Mouse (Mus musculus) midbrain, embryonic 14.5 days (tissue): ENCODE data around the gene Plcb4. TPM values are rescaled to one million over a fixed set of nuclear protein-coding genes. Genes with fewer than 3 reads are reported as not detected.
A peak's percentile ranks its signal among the peaks of the same experiment; 100 is the strongest.

ENCODE experiments used
- ATAC-seq: fragments of 200-750 bp; cut with Nextera tagmentation; 2 replicates; pipeline ENCODE4 v1.8.0; 2017; ENCODE audit warnings: moderate number of reproducible peaks, moderate library complexity; ENCODE audit not compliant: low FRiP score, low TSS enrichment
- DNase-seq: peaks from one replicate; pipeline ENCODE4 v3.0.0-alpha.2; 2015
- H3K27ac ChIP-seq: fragments of 300-500 bp; sonication (generic); replicated peaks from 2 replicates; pipeline ENCODE4 v1.5.1; 2014; ENCODE audit warnings: mild to moderate bottlenecking, low read depth, low read length, moderate library complexity
- H3K27me3 ChIP-seq: fragments of 300-500 bp; sonication (generic); 2 replicates; pipeline ENCODE4 v1.6.1; 2014; ENCODE audit warnings: low read length, control low read depth, mixed read lengths; ENCODE audit not compliant: control insufficient read depth, insufficient read depth
- H3K36me3 ChIP-seq: fragments of 300-500 bp; sonication (generic); 2 replicates; pipeline ENCODE4 v1.6.1; 2014; ENCODE audit warnings: low read length, control low read depth; ENCODE audit not compliant: control insufficient read depth, insufficient read depth
- H3K4me1 ChIP-seq: fragments of 300-500 bp; sonication (generic); 2 replicates; pipeline ENCODE4 v1.6.1; 2014; ENCODE audit warnings: mild to moderate bottlenecking, antibody characterized with exemption, low read length, control low read depth; ENCODE audit not compliant: control insufficient read depth, insufficient read depth
- H3K4me2 ChIP-seq: fragments of 300-500 bp; sonication (generic); 2 replicates; pipeline ENCODE4 v1.6.1; 2014; ENCODE audit warnings: mild to moderate bottlenecking, low read length, moderate library complexity
- H3K4me3 ChIP-seq: fragments of 300-500 bp; sonication (generic); replicated peaks from 2 replicates; pipeline ENCODE4 v1.5.1; 2014; ENCODE audit warnings: low read depth, low read length
- H3K9ac ChIP-seq: fragments of 300-500 bp; sonication (generic); replicated peaks from 2 replicates; pipeline ENCODE4 v1.6.1; 2014; ENCODE audit warnings: mild to moderate bottlenecking, low read length, moderate library complexity
- H3K9me3 ChIP-seq: fragments of 300-500 bp; sonication (generic); 2 replicates; pipeline ENCODE4 v1.6.1; 2016; ENCODE audit warnings: low read length, control low read depth, mixed read lengths; ENCODE audit not compliant: control insufficient read depth
- WGBS: fragments of 180-500 bp; shearing (Covaris S2); extraction: QIAGEN DNeasy Blood & Tissue Kit; methylation state at CpG from one replicate; pipeline ENCODE4 v1.1.7; 2014; 5-methylcytosine and 5-hydroxymethylcytosine counted together
- polyA plus RNA-seq: library from polyadenylated mRNA; unstranded; fragments of >200 nt; fragmentation: Nextera tagmentation; extraction: Ambion mirVana; gene quantifications from 2 replicates; pipeline ENCODE4 v1.2.1, GENCODE M21; 2014

Gene Plcb4
- polyA plus RNA-seq, 1 experiment from 2014 or later = 52.4 TPM

DNA sequence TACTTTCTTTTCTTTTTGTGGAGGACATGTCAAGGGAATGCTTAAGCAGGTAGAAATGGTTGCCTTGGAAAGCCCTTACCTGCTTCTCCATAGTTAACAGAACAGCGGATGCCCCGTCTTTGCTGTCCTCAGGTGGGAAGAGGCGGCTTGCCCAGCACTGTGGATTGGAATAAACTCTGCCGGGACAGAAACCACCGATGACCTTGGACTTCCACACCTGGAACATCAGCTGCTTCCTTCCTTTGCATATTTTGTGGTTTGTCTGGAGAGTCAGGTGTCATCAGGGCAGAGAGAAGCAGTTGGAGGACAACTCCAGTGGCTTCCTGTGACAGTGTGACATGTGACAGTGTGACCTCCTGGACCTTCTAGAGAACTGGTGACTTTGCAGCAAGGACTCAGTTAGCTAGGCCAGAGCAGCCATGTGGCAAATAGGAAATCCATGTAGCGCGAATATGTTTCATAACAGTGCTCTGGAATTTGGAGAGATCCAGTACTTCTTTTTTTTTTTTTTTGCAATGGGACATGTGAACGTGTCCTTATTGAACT, 154.0 kb downstream of the Plcb4 start:
- Histone ChIP-seq H3K27ac (no peak overlapping the region), H3K36me3 (0 out of 2 replicates have a peak, but pooled peaks cover 2% of the 10 kb centered on the region), H3K4me2 (no peak overlapping the region), H3K27me3 (no peaks in the 10 kb centered on the region), H3K4me3 (no peak overlapping the region), H3K4me1 (no peaks in the 10 kb centered on the region), H3K9ac (no peak overlapping the region), H3K9me3 (peaks cover 6% of the 10 kb centered on the region)
- 92% methylated on average over 8 of the region's 8 CpGs for WGBS
- DNase-seq (no peak), ATAC-seq (no peak)

DNA sequence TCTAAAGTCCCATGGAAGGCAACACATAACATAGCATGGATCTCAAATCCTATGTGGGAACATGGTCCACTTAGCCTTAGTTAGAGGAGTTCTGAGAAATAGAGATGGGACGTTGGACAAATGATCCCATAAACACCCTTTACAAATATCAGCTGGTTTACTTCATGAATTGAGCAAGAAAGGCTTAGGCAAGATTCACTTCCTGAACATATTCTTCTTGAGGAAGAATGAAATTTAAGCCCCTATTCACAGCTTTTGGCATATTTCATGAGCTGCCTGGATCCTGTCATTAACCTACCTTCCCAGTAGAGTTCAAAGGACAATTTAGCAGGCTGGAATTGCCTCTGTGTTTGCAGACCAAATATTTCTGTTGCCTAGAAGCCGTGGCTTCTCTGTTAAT, 161.9 kb downstream of the Plcb4 start:
- Histone ChIP-seq H3K9me3 (no peaks in the 10 kb centered on the region), H3K4me3 (no peak overlapping the region), H3K27ac (no peak overlapping the region), H3K4me2 (no peak overlapping the region), H3K4me1 (0 out of 2 replicates have a peak, but pooled peaks cover 2% of the 10 kb centered on the region), H3K27me3 (no peaks in the 10 kb centered on the region), H3K9ac (no peak overlapping the region), H3K36me3 (no peaks in the 10 kb centered on the region)
- WGBS = 84% methylated on average over 2 of the region's 2 CpGs
- DNase-seq = no peak
- ATAC-seq = no peak

DNA sequence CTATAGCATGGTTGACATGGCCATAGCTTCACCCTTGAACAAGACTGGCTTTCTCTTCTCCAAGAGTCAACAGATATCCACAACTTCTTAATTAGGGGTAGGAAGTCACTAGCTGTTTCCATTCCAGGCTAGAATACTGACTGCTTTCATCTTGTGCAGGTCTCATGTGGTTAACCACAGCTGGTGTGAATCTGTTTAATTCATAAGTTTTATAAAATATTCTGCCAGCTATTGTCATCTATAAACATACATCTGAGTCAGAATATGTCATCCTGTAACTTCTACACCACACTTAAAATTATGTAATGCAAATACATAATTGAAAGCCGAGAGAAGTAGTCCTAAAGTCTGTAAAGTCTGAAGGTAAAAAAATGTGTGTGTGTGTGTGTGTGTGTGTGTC, 164.9 kb downstream of the Plcb4 start:
- DNase-seq (no peak), ATAC-seq (no peak)
- Histone ChIP-seq H3K27me3 (no peaks in the 10 kb centered on the region), H3K36me3 (no peaks in the 10 kb centered on the region), H3K9ac (no peak overlapping the region), H3K27ac (no peak overlapping the region), H3K4me3 (no peak overlapping the region), H3K4me2 (no peak overlapping the region), H3K4me1 (0 out of 2 replicates have a peak, but pooled peaks cover 4% of the 10 kb centered on the region), H3K9me3 (no peaks in the 10 kb centered on the region)
- WGBS = 98% methylated on average over 1 of the region's 1 CpGs

DNA sequence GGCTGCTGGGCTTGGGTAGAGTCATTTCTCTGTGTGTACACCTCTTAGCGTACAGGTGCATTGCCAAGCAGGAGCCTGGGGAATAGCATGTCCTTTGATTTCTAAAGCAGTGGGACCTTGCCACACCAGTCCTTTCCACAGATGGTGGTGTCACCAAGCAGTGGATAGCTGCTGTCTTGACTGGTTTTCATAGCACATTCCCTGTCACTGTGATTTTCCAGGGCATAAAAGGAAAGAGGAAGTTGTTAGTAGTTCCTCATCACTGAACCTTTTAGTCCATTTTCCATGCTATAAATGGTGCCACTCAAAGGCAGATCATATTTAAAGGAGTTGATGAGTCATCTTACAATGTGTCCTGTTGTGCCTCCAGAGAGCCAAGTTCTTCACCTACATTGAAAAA, 165.9 kb downstream of the Plcb4 start:
- Histone ChIP-seq H3K27me3 (no peaks in the 10 kb centered on the region), H3K4me2 (no peak overlapping the region), H3K27ac (no peak overlapping the region), H3K36me3 (no peaks in the 10 kb centered on the region), H3K4me1 (0 out of 2 replicates have a peak, but pooled peaks cover 4% of the 10 kb centered on the region), H3K9ac (no peak overlapping the region), H3K4me3 (no peak overlapping the region), H3K9me3 (no peaks in the 10 kb centered on the region)
- ATAC-seq (no peak), DNase-seq (no peak)
- 100% methylated on average over 1 of the region's 1 CpGs for WGBS

DNA sequence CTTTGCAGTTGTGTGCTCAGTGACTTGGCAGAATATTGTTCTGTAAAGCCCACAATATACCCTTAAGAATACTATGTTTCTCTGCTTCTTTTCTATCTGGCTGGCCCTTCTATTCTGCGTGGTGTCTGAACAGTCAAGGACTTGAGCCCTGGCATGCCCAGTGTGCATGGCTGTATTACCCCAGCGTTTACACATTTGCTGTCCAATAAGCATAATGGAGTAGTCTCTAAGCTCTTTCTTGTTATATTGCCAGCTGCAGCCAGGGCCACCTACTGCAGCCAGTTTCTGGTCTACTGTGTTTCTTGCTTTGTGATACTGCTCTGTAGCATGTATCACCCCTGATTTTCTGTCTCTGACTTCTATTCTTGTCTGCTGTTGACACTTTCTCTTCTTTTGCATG, 166.8 kb downstream of the Plcb4 start:
- DNase-seq = peak; percentile 12
- peak overlapping the region; percentile 41; the same call in 1 of the 2 replicates for H3K27ac ChIP-seq
- H3K4me3 ChIP-seq = no peak overlapping the region
- H3K4me1 ChIP-seq = 0 out of 2 replicates have a peak, but pooled peaks cover 4% of the 10 kb centered on the region
- whole genome bisulfite sequencing = 82% methylated on average over 2 of the region's 2 CpGs
- H3K4me2 ChIP-seq = no peak overlapping the region
- no peaks in the 10 kb centered on the region for H3K27me3 ChIP-seq
- no peak overlapping the region for H3K9ac ChIP-seq
- ATAC-seq = no peak
- no peaks in the 10 kb centered on the region for H3K9me3 ChIP-seq
- H3K36me3 ChIP-seq = no peaks in the 10 kb centered on the region

DNA sequence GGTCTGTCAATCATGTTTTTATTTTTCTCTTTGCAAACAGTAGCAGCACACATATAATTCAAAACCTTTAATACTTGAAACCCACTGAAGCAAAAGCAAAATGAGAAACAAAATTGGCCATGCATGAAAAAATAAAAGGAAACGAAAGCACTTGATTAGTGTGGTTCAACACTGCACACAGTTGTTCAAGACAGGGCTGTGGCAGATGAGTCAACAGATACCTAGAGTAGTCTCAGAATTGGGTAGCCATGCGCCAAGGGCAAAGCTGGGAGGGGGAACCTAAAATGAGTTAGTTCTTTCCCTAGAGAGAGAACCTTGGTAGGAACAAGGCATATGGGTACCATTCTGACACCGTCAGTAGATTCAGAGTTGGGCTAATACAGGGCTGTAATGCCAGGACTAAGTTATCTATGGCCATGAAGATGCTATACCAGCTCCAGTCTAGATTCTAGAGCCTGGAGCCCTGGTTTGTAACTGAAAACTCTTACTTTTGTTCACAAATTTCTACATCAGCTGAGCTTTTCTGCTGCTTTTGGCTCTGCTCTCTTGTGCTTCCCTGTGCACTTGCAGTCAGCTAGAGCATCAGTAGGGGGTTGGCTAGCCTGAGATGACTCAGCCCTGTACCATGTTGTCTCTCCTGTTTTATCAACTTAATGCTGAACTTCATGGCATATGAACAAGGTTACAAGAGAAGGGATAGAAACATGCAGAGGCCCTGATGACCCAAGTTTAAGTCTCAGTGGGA, 168.0 kb downstream of the Plcb4 start:
- no peak overlapping the region for H3K9ac ChIP-seq
- DNase-seq (no peak), ATAC-seq (no peak)
- no peaks in the 10 kb centered on the region for H3K36me3 ChIP-seq
- H3K27ac ChIP-seq = no peak overlapping the region
- 88% methylated on average over 3 of the region's 3 CpGs for WGBS
- no peak overlapping the region for H3K4me2 ChIP-seq
- 0 out of 2 replicates have a peak, but pooled peaks cover 4% of the 10 kb centered on the region for H3K4me1 ChIP-seq
- no peaks in the 10 kb centered on the region for H3K9me3 ChIP-seq
- no peak overlapping the region for H3K4me3 ChIP-seq
- no peaks in the 10 kb centered on the region for H3K27me3 ChIP-seq

DNA sequence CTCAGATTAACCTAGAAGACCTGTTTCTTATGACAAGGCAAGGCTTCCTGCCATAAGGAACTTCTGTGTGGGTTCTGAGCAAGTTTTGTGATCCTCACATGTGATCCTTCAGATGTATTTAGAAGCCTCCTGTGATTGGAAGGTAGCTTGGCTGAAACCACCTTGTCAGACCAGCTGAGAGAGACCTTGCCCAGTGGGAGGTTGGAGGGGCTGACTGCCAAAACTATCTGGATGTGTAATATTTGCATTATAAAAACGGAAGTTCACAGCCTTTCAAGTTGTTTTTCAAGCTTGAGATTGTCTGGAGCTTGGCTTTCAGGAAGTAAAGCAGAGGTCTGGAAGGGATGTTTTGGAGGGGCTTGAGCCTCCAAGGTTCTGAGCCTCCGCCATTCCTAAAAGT, 169.6 kb downstream of the Plcb4 start:
- WGBS = 77% methylated on average over 2 of the region's 2 CpGs
- H3K9ac ChIP-seq = no peak overlapping the region
- H3K27me3 ChIP-seq = no peaks in the 10 kb centered on the region
- no peak overlapping the region for H3K4me3 ChIP-seq
- 0 out of 2 replicates have a peak, but pooled peaks cover 4% of the 10 kb centered on the region for H3K4me1 ChIP-seq
- ATAC-seq (no peak), DNase-seq (no peak)
- no peaks in the 10 kb centered on the region for H3K36me3 ChIP-seq
- no peaks in the 10 kb centered on the region for H3K9me3 ChIP-seq
- H3K27ac ChIP-seq = no peak overlapping the region
- no peak overlapping the region for H3K4me2 ChIP-seq

DNA sequence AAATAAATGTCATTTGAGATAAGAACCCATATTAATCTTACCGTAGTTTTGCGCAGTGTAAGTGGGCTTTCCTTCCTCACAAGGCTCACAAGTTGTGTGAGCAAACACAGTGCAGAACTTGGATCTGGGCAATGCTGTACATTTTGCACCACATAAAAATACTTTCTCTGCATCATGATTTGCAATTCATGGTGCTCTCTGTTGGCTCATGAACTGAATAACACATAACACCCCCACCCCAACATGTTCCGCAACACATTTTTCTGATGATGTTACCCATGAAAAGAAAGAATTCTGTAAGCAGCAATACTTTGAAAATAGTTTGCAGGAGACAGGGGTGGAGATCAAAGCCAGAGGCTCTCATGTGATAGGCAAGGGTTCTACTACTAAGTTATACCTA, 174.9 kb downstream of the Plcb4 start:
- 93% methylated on average over 3 of the region's 3 CpGs for WGBS
- Histone ChIP-seq H3K4me1 (no peaks in the 10 kb centered on the region), H3K4me2 (no peak overlapping the region), H3K9me3 (no peaks in the 10 kb centered on the region), H3K4me3 (no peak overlapping the region), H3K36me3 (no peaks in the 10 kb centered on the region), H3K27ac (no peak overlapping the region), H3K27me3 (no peaks in the 10 kb centered on the region), H3K9ac (no peak overlapping the region)
- no peak for DNase-seq
- ATAC-seq = no peak

DNA sequence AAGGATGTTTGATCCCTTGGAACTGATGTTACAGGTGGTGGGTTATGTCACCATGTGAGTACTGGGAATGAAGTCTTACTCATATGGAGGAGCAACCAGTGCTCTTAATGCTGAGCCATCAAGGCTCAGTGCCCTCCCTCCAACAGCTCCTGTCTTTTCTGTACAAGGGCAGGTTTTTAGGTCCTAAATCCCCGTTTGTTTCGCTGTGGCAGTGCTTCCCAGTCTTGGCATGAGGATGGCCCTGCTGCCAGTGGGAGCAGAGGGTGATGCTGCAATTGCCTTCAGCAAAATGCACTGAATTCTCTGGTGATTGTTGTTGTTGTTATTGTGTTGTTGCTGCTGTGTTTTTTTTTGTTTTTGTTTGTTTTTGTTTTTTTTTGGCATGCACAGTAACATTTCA, 175.6 kb downstream of the Plcb4 start:
- Histone ChIP-seq H3K9me3 (no peaks in the 10 kb centered on the region), H3K9ac (no peak overlapping the region), H3K36me3 (no peaks in the 10 kb centered on the region), H3K4me1 (no peaks in the 10 kb centered on the region), H3K27ac (no peak overlapping the region), H3K4me3 (no peak overlapping the region), H3K4me2 (no peak overlapping the region), H3K27me3 (no peaks in the 10 kb centered on the region)
- DNase-seq (no peak), ATAC-seq (no peak)
- 89% methylated on average over 2 of the region's 2 CpGs for WGBS
